Mouse (Mus musculus) adrenal gland, adult 18-20 months (tissue): Measurements from ENCODE around the gene Hist1h4i. TPM values are rescaled to one million over a fixed set of nuclear protein-coding genes. Genes with fewer than 3 reads are reported as not detected.
"Not testable (repeated sequence)": the region's sequence is repeated elsewhere in the genome, so short reads cannot be mapped to it uniquely, and the experiment has no call there.

Experiments
- DNase-seq, 2 experiments: peaks; one replicate each; pipeline ENCODE4 v3.0.0; 2021 to 2022; ENCODE audit warnings: low spot score in 2 of 2
- long read RNA-seq, 2 experiments: library from polyadenylated mRNA; stranded (forward); transcript quantifications; one replicate each; pipeline ENCODE4 v2.0.0; 2021
- total RNA-seq, 2 experiments: library from RNA; stranded (reverse); gene quantifications; 1 replicate in 1 of 2; 2 replicates in 1 of 2; pipeline ENCODE4 v1.2.3; 2021

Hist1h4i gene
- total RNA-seq = 10 to 100 TPM; 40.1 to 68.2 TPM
- long read RNA-seq, experiment 1 = 0 reads
- long read RNA-seq, experiment 2, transcript Hist1h4i-201 (1 exons, 727 nt) = major isoform, 11 of 11 reads
- long read RNA-seq, experiment 2, partial matches to known transcripts = 0 of 11 reads
- long read RNA-seq, experiment 2, other reads (novel, unspliced or antisense) = 0 of 11 reads

DNA sequence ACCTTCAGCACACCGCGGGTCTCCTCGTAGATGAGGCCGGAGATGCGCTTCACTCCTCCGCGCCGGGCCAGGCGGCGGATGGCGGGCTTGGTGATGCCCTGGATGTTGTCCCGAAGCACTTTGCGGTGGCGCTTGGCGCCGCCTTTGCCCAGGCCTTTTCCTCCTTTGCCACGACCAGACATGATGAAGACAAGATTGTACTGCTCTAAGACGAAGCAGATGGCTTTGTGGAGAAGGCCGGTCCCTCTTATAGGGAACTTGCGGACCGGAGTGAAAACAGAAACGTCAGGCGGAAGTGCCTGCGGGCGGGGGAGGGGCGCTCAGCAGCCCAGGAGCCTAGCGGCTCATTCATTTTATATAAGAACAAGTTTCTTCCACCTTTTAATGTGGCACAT, at the start of gene Hist1h4i:
Gene Hist1h4i, minus strand, starts transcription at position 221 of the 395 bp plus-strand sequence.
- DNase-seq = peak; percentile 92 to 94

DNA sequence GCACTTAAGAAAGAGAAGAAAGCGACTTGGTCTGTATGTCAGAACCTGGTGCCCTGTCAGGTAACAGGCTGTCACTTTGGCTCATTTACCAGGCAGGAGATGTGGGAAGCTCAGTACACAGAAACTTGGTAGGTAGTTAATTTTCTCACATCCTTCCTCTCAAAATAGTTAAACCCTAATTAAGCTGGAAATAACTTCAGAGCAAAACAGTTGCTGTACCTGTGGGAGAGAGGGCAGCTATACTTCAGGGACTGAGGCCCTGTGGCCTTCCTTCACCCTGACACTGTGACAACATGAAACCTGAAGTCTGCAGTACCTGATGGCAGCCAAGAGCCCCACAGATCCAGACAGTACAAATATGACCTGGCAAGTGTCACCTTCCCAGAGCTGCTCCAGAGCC, 43.0 kb upstream of the Hist1h4i start, which contains the start of gene Vmn1r188:
Gene Vmn1r188, plus strand, starts transcription at position 301 of the 400 bp plus-strand sequence.
- DNase-seq = not testable (repeated sequence)

DNA sequence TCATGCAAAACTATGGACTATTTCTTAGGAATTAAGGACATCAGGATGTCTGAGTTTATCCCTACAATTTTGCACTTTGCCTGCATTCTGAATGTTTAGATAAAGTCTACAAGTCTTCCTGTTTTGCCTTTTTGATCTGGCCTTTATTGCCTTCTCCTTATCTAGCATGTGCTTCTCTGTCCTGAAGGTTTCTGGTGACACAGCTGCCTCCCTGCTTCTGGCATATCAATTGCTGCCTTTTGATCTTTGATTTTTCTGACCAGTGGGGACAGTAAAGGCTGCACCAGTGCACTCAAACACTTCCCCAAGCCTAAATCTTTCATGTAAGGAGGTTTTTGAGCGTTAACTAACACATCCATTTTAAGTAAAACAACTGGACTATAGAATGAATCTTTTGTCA, 22.3 kb upstream of the Hist1h4i start:
- no peak for DNase-seq

DNA sequence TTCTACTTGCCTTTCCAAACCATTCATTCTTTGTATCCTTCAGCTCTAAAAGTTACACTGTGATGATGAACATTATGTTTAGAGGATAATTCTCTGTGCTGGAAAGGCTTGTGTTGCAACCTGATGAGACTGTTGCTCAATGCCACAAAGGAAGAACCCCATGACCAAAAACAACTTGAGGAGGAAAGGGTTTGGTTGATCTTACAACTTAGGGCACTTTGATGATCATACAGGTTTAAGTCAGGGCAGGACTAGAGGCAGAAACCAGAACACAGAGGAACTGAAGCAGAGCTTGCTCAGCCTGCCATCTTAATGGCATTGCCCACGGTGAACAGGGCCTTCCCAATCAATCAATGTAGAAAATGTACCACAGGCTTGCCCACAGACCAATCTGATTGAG, 20.3 kb upstream of the Hist1h4i start:
- no peak for DNase-seq

DNA sequence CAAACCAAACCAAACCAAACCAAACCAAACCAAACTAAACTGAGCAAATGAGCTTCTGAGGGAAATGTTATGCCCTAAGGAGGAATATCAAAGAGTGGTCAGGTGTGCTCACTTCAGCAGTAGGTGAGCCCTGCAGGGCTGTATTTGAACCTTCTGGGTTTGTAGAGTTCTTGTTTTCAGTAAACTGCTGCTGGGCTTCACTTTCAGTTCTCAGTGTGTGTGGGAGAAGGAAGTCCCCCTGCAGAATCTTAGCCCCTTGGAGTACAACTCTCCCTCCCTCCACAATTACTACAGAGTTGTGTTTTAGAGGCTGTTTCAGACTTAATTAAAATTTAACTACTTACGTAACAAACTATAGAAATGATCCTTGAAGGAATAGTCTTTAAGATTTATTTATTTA, 12.6 kb upstream of the Hist1h4i start:
- DNase-seq = no peak

DNA sequence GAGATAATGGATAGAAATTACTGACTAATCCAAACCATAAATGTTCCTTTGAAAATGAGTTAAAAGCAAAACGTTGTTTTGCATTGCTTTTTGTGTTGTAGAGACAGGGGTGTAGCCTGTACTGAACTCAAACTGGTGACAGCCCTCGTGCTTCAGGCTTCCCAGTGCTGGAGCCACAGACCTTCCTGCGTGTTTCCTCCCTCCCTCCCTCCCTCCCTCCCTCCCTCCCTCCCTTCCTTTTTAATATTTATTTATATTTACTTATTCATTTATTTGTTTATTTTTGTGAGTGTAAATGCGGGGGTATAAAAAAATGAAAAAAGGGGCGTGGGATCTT, 10.3 kb upstream of the Hist1h4i start:
- no peak for DNase-seq

DNA sequence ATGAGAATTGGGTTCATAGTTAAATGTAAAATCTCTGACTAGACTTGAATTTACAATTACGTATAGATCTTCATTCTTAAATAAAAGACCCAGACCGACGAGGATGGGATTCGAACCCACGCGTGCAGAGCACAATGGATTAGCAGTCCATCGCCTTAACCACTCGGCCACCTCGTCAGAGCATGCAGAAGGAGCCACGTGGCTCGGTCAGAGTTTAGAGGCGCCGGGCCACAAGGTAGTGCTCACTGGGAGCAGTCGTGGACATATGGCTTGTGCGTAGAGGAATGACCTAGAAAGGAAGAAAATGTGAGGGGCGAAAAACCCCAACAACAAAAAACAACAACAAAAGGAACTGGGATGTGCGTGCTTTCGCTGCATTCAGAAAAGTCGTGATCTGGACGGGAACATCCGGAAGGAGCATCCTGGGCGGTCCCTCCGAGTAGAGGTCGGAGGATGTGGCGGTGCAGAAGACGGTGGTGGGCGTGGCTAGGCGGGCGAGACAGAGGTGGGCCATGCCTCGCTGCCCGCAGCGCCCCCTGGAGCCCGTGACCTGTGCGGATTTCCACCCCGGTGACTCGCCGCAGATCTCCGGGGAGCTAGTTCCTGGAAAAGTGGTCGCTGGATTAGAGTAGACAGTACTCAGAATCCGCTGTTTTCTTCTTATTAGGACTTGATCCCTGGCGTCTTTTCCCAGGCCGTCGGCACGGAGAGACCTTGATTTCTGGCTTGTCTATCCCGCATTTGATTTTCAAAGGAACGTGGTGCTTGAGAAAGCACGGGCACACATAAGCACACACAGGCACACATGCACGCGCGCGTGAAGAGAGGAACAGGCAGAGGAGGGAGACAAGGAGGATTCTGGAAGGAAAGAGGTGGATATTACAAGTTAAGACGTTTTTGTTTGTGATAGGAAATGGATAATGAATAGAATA, 9.7 kb upstream of the Hist1h4i start:
- DNase-seq = peak; percentile 90 to 91

DNA sequence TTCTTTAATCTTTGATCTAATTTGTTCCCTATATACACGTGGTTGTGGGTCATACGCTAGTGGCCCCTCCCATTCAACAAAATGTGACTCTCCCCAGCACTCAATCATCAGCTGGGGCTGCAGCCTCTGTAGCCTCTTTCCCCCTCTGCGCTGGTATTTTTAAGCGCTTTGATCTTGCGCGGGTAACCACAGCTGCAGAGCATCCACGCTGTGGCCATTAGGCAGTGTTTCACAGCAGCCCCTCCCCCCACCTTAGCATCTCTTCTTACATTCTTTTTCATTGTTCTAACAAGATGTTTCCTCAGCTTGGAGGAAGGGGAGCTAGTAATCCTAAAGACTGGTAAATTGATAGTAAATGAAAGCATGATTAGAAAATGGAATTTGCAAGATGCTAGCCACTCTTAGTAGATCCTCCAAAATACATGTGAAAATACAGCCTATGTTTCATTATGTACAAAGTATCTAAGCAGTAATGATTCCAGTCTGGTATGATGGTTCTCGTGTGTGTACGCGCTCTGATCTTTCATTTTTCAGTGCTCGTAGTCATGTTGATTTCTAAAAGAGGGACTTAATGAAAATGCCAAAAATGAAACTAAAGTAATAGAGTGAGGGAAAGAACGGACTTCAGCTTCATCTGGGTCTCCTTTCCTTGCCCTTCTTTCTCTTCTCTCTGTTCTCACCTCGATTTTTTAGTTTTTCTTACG, 8.7 kb upstream of the Hist1h4i start:
- no peak for DNase-seq

DNA sequence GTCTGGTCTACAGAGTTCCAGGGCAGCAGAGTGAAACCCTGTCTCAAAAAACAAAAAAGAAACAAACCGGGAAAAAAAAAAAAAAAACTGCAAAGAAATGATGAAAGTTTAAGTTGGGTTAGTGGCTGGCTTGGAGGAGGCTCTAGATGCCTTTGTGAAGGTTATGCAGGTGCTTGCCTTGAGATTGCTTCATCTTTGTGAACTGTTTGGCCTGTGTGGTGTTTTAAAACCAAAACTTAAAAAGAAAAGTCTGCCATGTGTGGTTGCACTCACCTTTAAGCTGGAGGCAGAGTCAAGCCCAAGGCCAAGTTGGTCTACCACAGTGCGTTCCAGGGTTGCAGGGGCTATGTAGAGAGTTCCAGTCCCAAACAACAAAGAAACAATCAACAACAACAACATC, 7.9 kb upstream of the Hist1h4i start:
- no peak for DNase-seq

DNA sequence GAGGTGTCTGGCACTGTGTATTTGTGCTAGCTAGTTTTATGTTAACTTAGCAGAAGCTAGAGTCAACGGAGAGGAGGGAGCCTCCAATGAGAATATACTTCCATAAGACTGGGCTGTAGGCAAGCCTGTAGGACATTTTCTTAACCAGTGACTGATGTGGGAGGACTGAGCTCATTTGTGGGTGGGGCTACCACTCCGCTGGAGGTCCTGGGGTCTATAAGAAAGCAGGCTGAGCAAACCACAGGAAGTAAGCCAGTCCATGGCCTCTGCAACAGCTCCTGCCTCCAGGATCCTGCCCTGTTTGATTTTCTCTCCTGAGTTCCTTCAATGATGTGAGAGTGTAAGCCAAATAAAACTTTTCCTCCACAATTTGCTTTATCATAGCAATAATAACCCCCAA, 4.1 kb upstream of the Hist1h4i start:
- DNase-seq = no peak

DNA sequence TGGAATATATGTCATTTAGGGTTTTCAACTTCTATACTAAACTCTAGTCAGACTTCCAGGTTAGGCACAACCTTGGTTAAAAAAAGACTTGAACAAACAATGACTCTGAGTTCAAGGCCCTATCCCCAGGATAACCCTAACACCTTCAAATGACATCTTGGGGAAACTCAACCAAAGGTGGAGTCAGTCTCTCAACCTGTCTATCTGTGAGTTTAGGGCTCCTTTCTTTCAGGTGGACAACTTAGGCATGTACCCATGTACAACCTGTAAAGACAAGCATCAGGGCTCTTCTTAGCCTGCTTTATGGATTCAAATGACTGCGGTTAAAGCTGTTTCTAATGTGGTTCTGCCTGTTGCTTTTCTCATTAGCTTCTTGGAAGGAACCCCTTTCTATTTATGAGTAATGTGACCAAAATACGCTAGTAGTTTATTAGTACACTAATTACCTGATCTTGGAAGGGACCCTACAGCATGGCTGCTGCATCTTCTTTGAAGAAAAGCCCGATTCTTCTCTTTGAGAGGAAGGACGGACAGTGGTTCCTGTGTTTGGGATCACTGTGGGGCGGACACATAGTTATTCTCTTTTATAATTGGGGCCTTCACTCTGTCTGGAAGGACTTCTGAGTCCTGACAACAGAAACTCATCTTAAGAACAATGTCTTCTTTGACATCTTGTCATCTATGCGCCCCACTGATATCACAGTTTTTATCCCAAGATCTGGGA, 3.4 kb upstream of the Hist1h4i start:
- DNase-seq = no peak

DNA sequence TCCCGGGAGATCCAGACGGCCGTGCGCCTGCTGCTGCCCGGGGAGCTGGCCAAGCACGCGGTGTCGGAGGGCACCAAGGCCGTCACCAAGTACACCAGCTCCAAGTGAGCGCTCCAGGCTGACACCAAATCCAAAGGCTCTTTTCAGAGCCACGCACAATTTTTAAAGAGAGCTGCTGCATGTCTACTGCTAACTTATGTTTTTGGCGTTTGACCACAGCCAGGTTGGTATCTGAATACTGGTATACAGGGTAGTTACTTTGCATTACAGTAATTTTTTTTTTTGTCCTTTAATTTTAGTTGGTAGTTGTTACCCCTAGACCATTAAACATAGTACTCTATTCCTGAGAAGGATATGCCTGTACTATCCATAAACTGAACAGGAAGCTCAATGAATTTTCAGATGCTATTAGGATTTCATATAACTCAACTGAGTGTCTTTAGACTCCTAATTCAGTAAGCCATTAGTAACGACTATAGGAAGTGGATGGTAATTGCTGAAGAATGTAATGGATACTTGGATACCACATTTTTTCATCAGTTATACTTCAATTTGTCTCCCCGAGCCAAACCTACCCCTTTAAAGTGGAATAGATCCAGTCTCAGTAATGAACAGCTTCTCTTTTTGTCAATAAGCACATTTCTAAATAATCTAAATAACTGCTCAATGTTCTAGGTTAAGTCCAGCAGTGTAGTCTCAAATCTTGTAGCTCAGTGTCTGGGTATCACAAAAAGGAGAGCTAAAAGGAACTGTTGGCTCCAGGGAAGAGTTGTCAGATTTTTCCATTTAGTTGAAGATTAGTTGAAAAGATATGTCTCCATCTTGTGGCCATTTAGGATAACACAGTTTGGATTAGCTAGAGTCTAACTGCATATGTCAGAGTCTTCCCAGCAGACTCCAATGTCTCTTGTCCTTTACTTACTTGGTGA, 2.6 kb upstream of the Hist1h4i start:
- DNase-seq = no peak

DNA sequence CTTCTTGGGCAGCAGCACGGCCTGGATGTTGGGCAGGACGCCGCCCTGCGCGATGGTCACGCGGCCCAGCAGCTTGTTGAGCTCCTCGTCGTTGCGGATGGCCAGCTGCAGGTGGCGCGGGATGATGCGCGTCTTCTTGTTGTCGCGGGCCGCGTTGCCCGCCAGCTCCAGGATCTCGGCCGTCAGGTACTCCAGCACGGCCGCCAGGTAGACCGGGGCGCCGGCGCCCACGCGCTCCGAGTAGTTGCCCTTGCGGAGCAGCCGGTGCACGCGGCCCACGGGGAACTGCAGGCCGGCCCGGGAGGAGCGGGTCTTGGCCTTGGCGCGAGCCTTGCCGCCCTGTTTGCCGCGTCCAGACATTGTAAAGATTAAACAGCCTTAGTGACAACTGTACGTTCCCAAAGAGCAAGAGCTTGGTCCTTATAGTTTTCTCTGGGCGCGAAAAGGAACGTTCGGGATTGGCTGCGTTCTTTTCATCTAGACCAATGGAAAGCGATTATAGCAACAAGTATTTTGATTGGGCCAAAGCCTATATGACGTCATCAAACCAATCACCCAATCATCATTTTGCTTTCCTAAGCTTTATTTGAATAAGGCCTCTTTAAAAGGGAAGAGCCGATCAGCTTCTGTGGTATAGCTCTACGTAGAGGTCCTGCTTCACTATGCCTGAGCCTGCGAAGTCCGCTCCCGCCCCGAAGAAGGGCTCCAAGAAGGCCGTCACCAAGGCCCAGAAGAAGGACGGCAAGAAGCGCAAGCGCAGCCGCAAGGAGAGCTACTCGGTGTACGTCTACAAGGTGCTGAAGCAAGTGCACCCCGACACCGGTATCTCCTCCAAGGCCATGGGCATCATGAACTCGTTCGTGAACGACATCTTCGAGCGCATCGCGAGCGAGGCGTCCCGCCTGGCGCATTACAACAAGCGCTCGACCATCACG, 1.7 kb upstream of the Hist1h4i start, which contains the start of the genes Hist1h2ag and Hist1h2bj:
Gene Hist1h2ag, minus strand, starts transcription at position 377 of the 935 bp plus-strand sequence.
Gene Hist1h2bj, plus strand, starts transcription at position 647 of the 935 bp plus-strand sequence.
- peak; percentile 64 to 80 for DNase-seq

DNA sequence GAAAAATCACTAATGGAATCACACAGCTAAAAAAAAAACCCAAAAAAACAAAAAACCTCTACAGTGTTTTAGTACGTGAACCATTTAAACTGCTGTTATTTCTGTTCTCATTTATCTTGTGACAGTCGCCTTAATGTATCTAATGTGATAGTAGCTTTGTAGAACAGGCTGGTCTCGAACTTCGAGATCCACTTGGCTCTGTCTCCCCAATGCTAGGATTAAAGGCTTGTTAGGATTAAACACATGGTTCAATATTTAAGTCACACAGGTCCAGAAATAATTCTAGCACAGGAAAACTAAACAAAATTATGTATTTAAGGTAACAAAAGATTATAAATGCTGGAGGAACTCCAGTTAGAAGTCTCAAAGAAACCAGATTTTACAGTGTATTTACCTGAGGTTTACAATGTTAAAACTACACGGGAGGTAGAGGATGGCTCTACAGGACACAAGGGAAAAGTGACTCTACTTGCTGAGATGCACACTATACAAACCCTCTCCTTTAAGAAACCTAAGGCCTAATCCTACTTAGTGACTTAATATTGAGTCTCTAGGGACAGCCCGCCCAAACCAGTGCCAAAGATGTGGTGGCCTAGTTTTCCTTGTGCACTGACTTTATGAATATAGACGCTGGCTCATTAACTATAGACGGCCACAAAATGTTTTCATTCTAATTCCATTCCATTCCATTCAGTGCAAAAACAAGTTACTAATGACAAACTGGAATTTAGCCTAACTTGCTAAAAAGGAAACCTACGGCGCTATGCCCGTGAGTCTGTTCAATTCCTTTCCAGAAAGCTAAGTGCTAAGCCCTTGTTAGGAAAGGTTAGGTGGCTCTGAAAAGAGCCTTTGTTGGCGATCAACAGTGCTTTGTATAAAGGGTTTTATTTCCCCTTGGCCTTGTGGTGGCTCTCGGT, 747 bp upstream of the Hist1h4i start:
- no peak for DNase-seq

DNA sequence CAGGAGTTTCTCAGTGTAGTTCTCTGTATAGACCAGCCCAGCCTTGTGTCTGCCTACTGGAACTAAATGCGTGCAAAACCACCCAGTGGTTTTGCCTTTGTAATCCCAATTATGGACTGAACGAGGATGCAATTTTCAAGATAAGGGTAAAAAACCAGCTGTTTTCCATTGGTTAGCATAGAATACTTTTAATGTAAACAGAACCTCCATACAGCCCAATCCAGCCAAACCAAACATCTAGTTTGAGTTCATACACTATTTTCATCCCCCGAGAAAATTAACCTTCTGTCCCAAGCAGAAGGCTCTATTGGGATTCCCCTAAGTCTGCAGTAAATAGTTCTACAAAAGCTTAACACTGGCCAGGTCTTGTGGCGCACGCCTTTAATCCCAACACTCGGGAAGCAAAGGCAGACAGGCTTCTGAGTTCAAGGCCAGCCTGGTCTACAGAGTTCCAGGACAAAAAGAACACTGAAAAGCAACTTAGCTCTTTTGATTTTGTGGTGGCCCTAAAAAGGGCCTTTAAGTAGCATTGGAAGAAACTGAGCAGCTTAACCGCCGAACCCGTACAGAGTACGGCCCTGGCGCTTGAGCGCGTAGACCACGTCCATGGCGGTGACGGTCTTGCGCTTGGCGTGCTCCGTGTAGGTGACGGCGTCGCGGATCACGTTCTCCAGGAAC, 559 bp downstream of the Hist1h4i start:
- DNase-seq = no peak

DNA sequence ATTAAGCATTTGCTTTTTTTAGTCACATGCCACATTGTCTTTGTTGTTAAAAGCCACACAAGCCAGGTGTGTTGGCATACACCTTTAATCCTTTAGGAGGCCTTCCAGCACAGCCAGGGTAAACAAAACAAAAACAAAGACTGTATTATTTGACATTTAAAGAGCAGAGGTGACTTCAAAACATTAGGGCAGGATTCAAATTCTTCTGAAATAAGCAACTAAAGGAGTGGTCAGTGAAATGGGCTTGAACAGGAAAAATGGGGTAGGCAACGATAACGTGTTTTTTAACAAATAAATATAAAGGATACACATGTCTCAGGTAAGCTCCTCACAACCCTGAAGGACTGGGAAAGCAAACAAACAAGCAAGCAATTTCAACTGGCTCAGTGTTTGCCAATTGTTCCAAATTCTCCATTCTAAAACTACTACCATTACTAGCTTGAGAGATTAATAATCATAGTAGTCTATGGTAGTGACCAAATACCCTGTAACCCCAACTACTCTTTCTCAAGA, 1.2 kb downstream of the Hist1h4i start:
- no peak for DNase-seq

DNA sequence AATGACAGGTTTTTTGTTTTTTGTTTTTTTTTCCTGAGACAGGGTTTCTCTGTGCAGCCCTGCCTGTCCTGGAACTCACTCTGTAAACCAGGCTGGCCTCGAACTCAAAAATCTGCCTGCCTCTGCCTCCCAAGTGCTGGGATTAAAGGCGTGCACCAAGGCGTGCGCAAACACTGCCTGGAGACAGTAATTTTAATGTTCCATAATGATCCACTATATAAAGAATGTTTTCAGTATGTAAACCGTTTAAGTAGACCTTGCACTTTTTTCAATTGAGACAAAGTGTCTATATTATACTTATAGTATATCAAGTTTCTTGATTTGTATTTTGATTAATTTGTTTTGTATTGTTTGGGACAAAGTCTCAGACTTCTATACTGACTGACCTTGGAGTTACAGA, 1.8 kb downstream of the Hist1h4i start:
- no peak for DNase-seq
